ENCODE assay signal across 8 mouse cellular contexts in the genomic region with DNA sequence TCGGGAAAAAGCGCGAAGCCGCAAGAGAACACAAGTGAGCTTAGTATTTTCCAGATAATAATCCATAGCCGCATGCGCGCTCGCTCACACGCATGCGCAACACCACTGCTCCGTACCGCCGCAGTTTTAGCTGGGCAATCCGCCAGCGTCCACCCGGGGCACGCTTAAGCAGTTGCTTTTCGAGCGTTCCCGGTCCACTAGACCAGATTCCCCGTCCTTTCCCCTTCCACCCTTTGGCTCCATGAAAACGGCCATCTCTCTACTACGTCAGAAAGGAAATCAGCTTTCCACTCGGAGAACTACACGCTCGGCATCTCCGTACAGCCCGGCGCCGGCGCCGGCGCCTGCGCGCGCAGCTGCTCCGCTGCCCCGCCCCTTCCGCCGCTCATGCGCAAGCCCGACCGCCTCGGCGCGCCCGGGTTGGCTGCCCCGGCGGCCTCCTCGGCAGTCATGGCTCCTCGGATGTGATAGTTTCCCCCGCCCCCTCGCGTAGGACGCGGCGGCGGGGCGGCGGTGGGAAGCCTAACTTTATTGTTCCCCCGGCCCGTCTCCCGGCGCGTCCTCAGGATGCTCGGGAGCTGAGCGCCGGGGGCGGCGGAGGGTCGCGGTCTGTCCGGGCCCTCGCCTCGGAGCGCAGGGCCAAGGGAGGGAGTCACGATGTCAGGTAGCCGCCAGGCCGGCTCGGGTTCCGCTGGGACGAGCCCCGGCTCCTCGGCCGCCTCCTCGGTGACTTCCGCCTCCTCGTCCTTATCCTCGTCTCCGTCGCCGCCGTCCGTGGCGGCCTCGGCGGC. TPM values are rescaled to one million over a fixed set of nuclear protein-coding genes. Genes with fewer than 3 reads are reported as not detected.
DNase-seq lines count a peak whose midpoint lies in the region; ATAC-seq and TF ChIP-seq lines count a peak whose summit lies in the region.
"Not testable (repeated sequence)": the region's sequence is repeated elsewhere in the genome, so short reads cannot be mapped to it uniquely, and the experiment has no call there.

A gene (plus strand): TSS at position 540 of the 791 bp plus-strand sequence.

- peak; percentile 87 for DNase-seq in c-Kit-positive CD71-positive TER-119-positive erythroid progenitor cells, embryonic 14.5 days (ENCODE audit: low spot score)
- DNase-seq in heart, postnatal 10 days: peak; percentile 93 to 95
- peak; percentile 52 for DNase-seq in large intestine, adult 2 months (ENCODE audit: low read depth, low spot score)
- DNase-seq in liver, postnatal 0 days: peak; percentile 95
- peak; percentile 94 for DNase-seq in testis, postnatal 10 days (ENCODE audit: low spot score)

- H3K27ac ChIP-seq in forebrain, embryonic 13.5 days: peak within 1 kb of the TSS; percentile 95
- H3K27ac ChIP-seq in liver, postnatal 0 days (ENCODE audit: low read depth): peak within 1 kb of the TSS; percentile 96
- peak within 1 kb of the TSS; percentile 93 for H3K27ac ChIP-seq in neural tube, embryonic 14.5 days (ENCODE audit: low read depth, low read length)

- not testable (repeated sequence) for TF ChIP-seq CTCF in E14TG2a.4 (conservative IDR thresholded peaks at IDR 0.05; ENCODE audit: low read length); liver, postnatal 0 days (IDR thresholded peaks at IDR 0.05; ENCODE audit: low read depth)

- peak within 1 kb of the TSS; percentile 86 for H3K4me3 ChIP-seq in E14TG2a.4 (replicated peaks; ENCODE audit: low read length)
- H3K4me3 ChIP-seq in forebrain, embryonic 13.5 days: peak within 1 kb of the TSS; percentile 79
- H3K4me3 ChIP-seq in liver, postnatal 0 days (ENCODE audit: low read depth, low read length): peak within 1 kb of the TSS; percentile 74
- peak within 1 kb of the TSS; percentile 70 for H3K4me3 ChIP-seq in neural tube, embryonic 14.5 days (ENCODE audit: low read depth, low read length)

- TF ChIP-seq EP300 in liver, postnatal 0 days (IDR thresholded peaks at IDR 0.05; ENCODE audit: low read depth): not testable (repeated sequence)

- intact Hi-C loops in heart, postnatal 10 days (cut with DNase I): loop anchor here (2.0 to 10.0 kb wide), 2 partner anchors 73 to 963 kb away; a partner anchor contains a TSS

- under 1% methylated on average over 83 of the region's 97 CpGs for WGBS in forebrain, embryonic 13.5 days
- WGBS in large intestine, adult 2 months: under 1% methylated on average over 77 of the region's 97 CpGs
- under 1% methylated on average over 65 of the region's 97 CpGs for WGBS in liver, postnatal 0 days (ENCODE audit: insufficient replicate concordance)
- WGBS in neural tube, embryonic 14.5 days: under 1% methylated on average over 76 of the region's 97 CpGs

- peak; percentile 98 for ATAC-seq in forebrain, embryonic 13.5 days
- peak; percentile 95 for ATAC-seq in liver, postnatal 0 days
- peak; percentile 98 for ATAC-seq in neural tube, embryonic 14.5 days (ENCODE audit: low read depth)

- peak within 1 kb of the TSS; percentile 88 for H3K9ac ChIP-seq in forebrain, embryonic 13.5 days
- H3K9ac ChIP-seq in liver, postnatal 0 days (replicated peaks): peak within 1 kb of the TSS; percentile 80
- peak within 1 kb of the TSS; percentile 76 for H3K9ac ChIP-seq in neural tube, embryonic 14.5 days (replicated peaks; ENCODE audit: low read depth, low read length)

- peak within 1 kb of the TSS; percentile 66 for H3K4me2 ChIP-seq in forebrain, embryonic 13.5 days
- peak within 1 kb of the TSS; percentile 80 for H3K4me2 ChIP-seq in liver, postnatal 0 days (ENCODE audit: low read depth, low read length)
- peak within 1 kb of the TSS; percentile 70 for H3K4me2 ChIP-seq in neural tube, embryonic 14.5 days (ENCODE audit: low read depth, low read length)

- H3K36me3 ChIP-seq in E14TG2a.4 (ENCODE audit: insufficient read depth, low read length): peaks cover 14% of the 10 kb centered on the region; the same call in 1 of the 2 replicates
- H3K36me3 ChIP-seq in forebrain, embryonic 13.5 days (ENCODE audit: poor library complexity, severe bottlenecking); liver, postnatal 0 days (replicated peaks; ENCODE audit: insufficient read depth, low read length); neural tube, embryonic 14.5 days (ENCODE audit: control insufficient read depth, insufficient read depth, low read length): not testable (repeated sequence)

- not testable (repeated sequence) for H3K27me3 ChIP-seq in E14TG2a.4 (ENCODE audit: insufficient read depth, low read length); forebrain, embryonic 13.5 days; liver, postnatal 0 days (ENCODE audit: insufficient read depth, low read length); neural tube, embryonic 14.5 days (ENCODE audit: control insufficient read depth, insufficient read depth, low read length)

- peaks cover 24% of the 10 kb centered on the region for H3K4me1 ChIP-seq in E14TG2a.4 (replicated peaks; ENCODE audit: low read depth, low read length)
- H3K4me1 ChIP-seq in forebrain, embryonic 13.5 days: peaks cover 30% of the 10 kb centered on the region
- H3K4me1 ChIP-seq in liver, postnatal 0 days (ENCODE audit: insufficient read depth): peaks cover 25% of the 10 kb centered on the region
- H3K4me1 ChIP-seq in neural tube, embryonic 14.5 days (ENCODE audit: control insufficient read depth, insufficient read depth, low read length): peaks cover 23% of the 10 kb centered on the region

- H3K9me3 ChIP-seq in E14TG2a.4 (ENCODE audit: low read length); forebrain, embryonic 13.5 days (replicated peaks); liver, postnatal 0 days (ENCODE audit: low read length); neural tube, embryonic 14.5 days (ENCODE audit: control insufficient read depth, low read length): not testable (repeated sequence)

RNA-seq across cellular contexts. Expression of the gene that starts here (rescaled TPM):
- polyA plus RNA-seq in forebrain, embryonic 13.5 days (2015; fragmentation: Nextera tagmentation; extraction: Ambion mirVana): 19.9 and 21.4 TPM in 2 replicates
- 100 to 1,000 TPM; 123 to 149 TPM for total RNA-seq in heart, postnatal 10 days (2021)
- 22.4 and 32.4 TPM in 2 replicates for polyA plus RNA-seq in large intestine, adult 2 months (2012; rRNA removed)
- polyA plus RNA-seq in liver, postnatal 0 days (2015; fragmentation: Nextera tagmentation; extraction: Ambion mirVana): 32.8 and 33.2 TPM in 2 replicates
- 38.9 and 50.9 TPM in 2 replicates for polyA plus RNA-seq in neural tube, embryonic 14.5 days (2014; fragmentation: Nextera tagmentation; extraction: Ambion mirVana)

Comparison
In these comparisons a context has a peak if more than half of its experiments do, and no peak if none do; other contexts are left out.
1. Peak in every context shown above with its lines: DNase-seq, ATAC-seq, H3K4me3 ChIP-seq and H3K27ac ChIP-seq.